Mouse (Mus musculus): ENCODE data around the gene Chn1. TPM values are rescaled to one million over a fixed set of nuclear protein-coding genes. Genes with fewer than 3 reads are reported as not detected.

Gene Chn1
- polyA plus RNA-seq, 1 experiment from 2014 or later, result 84.1 TPM

Other genes with a start within 250 kb of the Chn1 start
- 2.1 and 2.6 TPM in 2 replicates for gene Wipf1, start 245.6 kb downstream of the Chn1 start, polyA plus RNA-seq (2015; fragmentation: Nextera tagmentation; extraction: Ambion mirVana)
- gene Chrna1, start 195.0 kb downstream of the Chn1 start, polyA plus RNA-seq (2015; fragmentation: Nextera tagmentation; extraction: Ambion mirVana), result 0.15 and 0.24 TPM in 2 replicates
- gene Atf2, start 117.3 kb upstream of the Chn1 start, polyA plus RNA-seq (2015; fragmentation: Nextera tagmentation; extraction: Ambion mirVana), result 124 and 130 TPM in 2 replicates
- 1,014 and 1,037 TPM in 2 replicates for gene Atp5g3, start 136.0 kb upstream of the Chn1 start, polyA plus RNA-seq (2015; fragmentation: Nextera tagmentation; extraction: Ambion mirVana)

Data from midbrain, embryonic 16.5 days (tissue).